Mouse (Mus musculus): ENCODE results near the gene Trip10.

GRCm38 (mm10) chr17:57232200-57232599, 17.1 kb upstream of the Trip10 start:
- no peak for TF ChIP-seq POLR2A (IDR thresholded peaks at IDR 0.05; ENCODE audit: insufficient read length, low read depth)
- TF ChIP-seq POLR2AphosphoS2 (IDR thresholded peaks at IDR 0.05; ENCODE audit: insufficient read length, low read depth), result peak; percentile 67
- TF ChIP-seq USF1 (IDR thresholded peaks at IDR 0.05; ENCODE audit: low read depth), result no peak
- TF ChIP-seq TCF12 (IDR thresholded peaks at IDR 0.05; ENCODE audit: insufficient read depth, poor library complexity, severe bottlenecking), result no peak
- TF ChIP-seq MYOD1 (IDR thresholded peaks at IDR 0.05; ENCODE audit: control insufficient read depth in 1 of 3, insufficient read length in 2 of 3, low read depth in 2 of 3), result no peak
- no peak for TF ChIP-seq TCF3 (IDR thresholded peaks at IDR 0.05; ENCODE audit: insufficient read length, low read depth)
